Mouse (Mus musculus): ENCODE data around the gene Tcf7l1. TPM values are rescaled to one million over a fixed set of nuclear protein-coding genes. Genes with fewer than 3 reads are reported as not detected.

Gene Tcf7l1
- total and polyA plus RNA-seq, 3 experiments: not detected

- H3K4me3 ChIP-seq (ENCODE audit: control insufficient read depth in 1 of 2, insufficient read depth in 1 of 2, low read depth in 2 of 2, low read length in 2 of 2): no peak overlapping the region
- no peak for DNase-seq (ENCODE audit: low read depth, low spot score)
- H3K4me1 ChIP-seq (ENCODE audit: control insufficient read depth in 1 of 2, insufficient read depth in 2 of 2, low read length in 2 of 2): no peaks in the 10 kb centered on the region
- H3K36me3 ChIP-seq (ENCODE audit: control insufficient read depth in 1 of 2, insufficient read depth in 2 of 2, low read length in 2 of 2): no peaks in the 10 kb centered on the region
- no peaks in the 10 kb centered on the region for H3K9me3 ChIP-seq (replicated peaks; ENCODE audit: insufficient read depth, low read length)
- H3K27me3 ChIP-seq (ENCODE audit: control insufficient read depth in 1 of 2, insufficient read depth in 2 of 2, low read length in 2 of 2): no peaks in the 10 kb centered on the region
- H3K27ac ChIP-seq (ENCODE audit: control insufficient read depth, low read depth, low read length): no peak overlapping the region
- no peak for TF ChIP-seq UBTF (IDR thresholded peaks at IDR 0.05; ENCODE audit: borderline replicate concordance, insufficient read depth, low read depth, low read length)
- H3K9ac ChIP-seq (ENCODE audit: control insufficient read depth, low read depth, low read length, poor library complexity, severe bottlenecking): no peak overlapping the region
- H3K79me2 ChIP-seq (ENCODE audit: control insufficient read depth, insufficient read depth, low read length, poor library complexity): no peaks in the 10 kb centered on the region
Measured at GRCm38 (mm10) chr6:72581625-72582382, 207.2 kb downstream of the Tcf7l1 start.

Other genes starting within 250 kb of the Tcf7l1 start
- 222 and 241 TPM in 2 replicates for gene Capg, start 244.9 kb downstream of the Tcf7l1 start, total RNA-seq (2012; rRNA removed)
- gene Capg, start 244.9 kb downstream of the Tcf7l1 start, polyA plus RNA-seq (2012; ENCODE audit: insufficient read depth in 1 of 2, insufficient read length in 2 of 2, low read depth in 1 of 2, low replicate concordance in 2 of 2, missing spikeins in 1 of 2): 100 to 1,000 TPM in 1 of 2 experiments, not detected in 1; 283 TPM
- gene Elmod3, start 190.8 kb downstream of the Tcf7l1 start, total RNA-seq (2012; rRNA removed): 4.2 and 4.6 TPM in 2 replicates
- 10 to 100 TPM in 1 of 2 experiments, not detected in 1; 14.1 TPM for gene Elmod3, start 190.8 kb downstream of the Tcf7l1 start, polyA plus RNA-seq (2012; ENCODE audit: insufficient read depth in 1 of 2, insufficient read length in 2 of 2, low read depth in 1 of 2, low replicate concordance in 2 of 2, missing spikeins in 1 of 2)
- gene Retsat, start 190.8 kb downstream of the Tcf7l1 start, total RNA-seq (2012; rRNA removed): 35.1 and 40.3 TPM in 2 replicates
- gene Retsat, start 190.8 kb downstream of the Tcf7l1 start, polyA plus RNA-seq (2012; ENCODE audit: insufficient read depth in 1 of 2, insufficient read length in 2 of 2, low read depth in 1 of 2, low replicate concordance in 2 of 2, missing spikeins in 1 of 2): 10 to 100 TPM in 1 of 2 experiments, not detected in 1; 61.5 TPM
- 19.3 and 23.9 TPM in 2 replicates for gene Tgoln1, start 172.3 kb downstream of the Tcf7l1 start, total RNA-seq (2012; rRNA removed)
- 100 to 1,000 TPM in 1 of 2 experiments, 10 to 100 TPM in 1; 20.6 to 106 TPM for gene Tgoln1, start 172.3 kb downstream of the Tcf7l1 start, polyA plus RNA-seq (2012; ENCODE audit: insufficient read depth in 1 of 2, insufficient read length in 2 of 2, low read depth in 1 of 2, low replicate concordance in 2 of 2, missing spikeins in 1 of 2)
- gene Kcmf1, start 110.7 kb upstream of the Tcf7l1 start, total RNA-seq (2012; rRNA removed): 77.0 and 92.4 TPM in 2 replicates
- 100 to 1,000 TPM; 133 to 195 TPM for gene Kcmf1, start 110.7 kb upstream of the Tcf7l1 start, polyA plus RNA-seq (2012; ENCODE audit: insufficient read depth in 1 of 2, insufficient read length in 2 of 2, low read depth in 1 of 2, low replicate concordance in 2 of 2, missing spikeins in 1 of 2)
- 31.7 and 39.7 TPM in 2 replicates for gene Tmsb10, start 169.5 kb upstream of the Tcf7l1 start, total RNA-seq (2012; rRNA removed)
- gene Tmsb10, start 169.5 kb upstream of the Tcf7l1 start, polyA plus RNA-seq (2012; ENCODE audit: insufficient read depth in 1 of 2, insufficient read length in 2 of 2, low read depth in 1 of 2, low replicate concordance in 2 of 2, missing spikeins in 1 of 2): 10 to 100 TPM in 1 of 2 experiments, not detected in 1; 91.3 TPM